Mouse (Mus musculus) hindbrain, postnatal 0 days (tissue): Measurements from ENCODE around the gene Dnase1l3. TPM values are rescaled to one million over a fixed set of nuclear protein-coding genes. Genes with fewer than 3 reads are reported as not detected.

ENCODE experiments used
- ATAC-seq: fragments of 200-750 bp; cut with Nextera tagmentation; 2 replicates; pipeline ENCODE4 v1.8.0; 2017; ENCODE audit warnings: mild to moderate bottlenecking, moderate TSS enrichment, moderate library complexity
- DNase-seq: peaks from one replicate; pipeline ENCODE4 v3.0.0-alpha.2; 2015; ENCODE audit warnings: low spot score
- H3K27ac ChIP-seq: fragments of 300-500 bp; sonication (generic); 2 replicates; pipeline ENCODE4 v1.5.1; 2014; ENCODE audit warnings: mild to moderate bottlenecking
- H3K27me3 ChIP-seq: fragments of 300-500 bp; sonication (generic); 2 replicates; pipeline ENCODE4 v1.6.1; 2014; ENCODE audit warnings: low read length, mixed read lengths; ENCODE audit not compliant: insufficient read depth
- H3K36me3 ChIP-seq: fragments of 300-500 bp; sonication (generic); 2 replicates; pipeline ENCODE4 v1.6.1; 2014; ENCODE audit warnings: low read length, mixed read lengths; ENCODE audit not compliant: insufficient read depth
- H3K4me1 ChIP-seq: fragments of 300-500 bp; sonication (generic); 2 replicates; pipeline ENCODE4 v1.6.1; 2014; ENCODE audit warnings: antibody characterized with exemption, low read length, mixed read lengths; ENCODE audit not compliant: insufficient read depth
- H3K4me2 ChIP-seq: fragments of 300-500 bp; sonication (generic); 2 replicates; pipeline ENCODE4 v1.6.1; 2014; ENCODE audit warnings: low read depth, mild to moderate bottlenecking, low read length, moderate library complexity, mixed read lengths
- H3K4me3 ChIP-seq: fragments of 300-500 bp; sonication (generic); 2 replicates; pipeline ENCODE4 v1.5.1; 2014; ENCODE audit warnings: low read length
- H3K9ac ChIP-seq: fragments of 300-500 bp; sonication (generic); replicated peaks from 2 replicates; pipeline ENCODE4 v1.6.1; 2014; ENCODE audit warnings: mild to moderate bottlenecking, low read length, moderate library complexity, mixed read lengths
- H3K9me3 ChIP-seq: fragments of 300-500 bp; sonication (generic); 2 replicates; pipeline ENCODE4 v1.6.1; 2016; ENCODE audit warnings: low read length, mixed read lengths
- CTCF ChIP-seq: IDR thresholded peaks from 2 replicates; pipeline ENCODE4 v1.5.1; 2016; ENCODE audit warnings: antibody characterized with exemption, control low read depth, low read depth
- WGBS: fragments of 180-500 bp; shearing (Covaris S2); extraction: QIAGEN DNeasy Blood & Tissue Kit; methylation state at CpG from one replicate; pipeline ENCODE4 v1.1.7; 2014; 5-methylcytosine and 5-hydroxymethylcytosine counted together
- polyA plus RNA-seq: library from polyadenylated mRNA; unstranded; fragments of >200 nt; fragmentation: Nextera tagmentation; extraction: Ambion mirVana; gene quantifications from 2 replicates; pipeline ENCODE4 v1.2.1, GENCODE M21; 2015
- total RNA-seq: library from RNA; depleted of rRNA; stranded (reverse); fragments of >200 nt; gene quantifications from 2 replicates; pipeline ENCODE4 v1.2.3, GENCODE M21; 2014; rRNA removed

Gene Dnase1l3
- total and polyA plus RNA-seq, 2 experiments from 2014 or later, result 0.09 TPM; not detected in 1

GRCm38 (mm10) chr14:7929029-7929428 is 65.3 kb downstream of the Dnase1l3 start:
- TF ChIP-seq CTCF, result no peak
- ATAC-seq, result no peak
- DNase-seq, result no peak
- H3K4me1 ChIP-seq, result no peaks in the 10 kb centered on the region
- H3K4me3 ChIP-seq, result no peak overlapping the region
- WGBS, result 81% methylated on average over 7 of the region's 7 CpGs
- no peak overlapping the region for H3K27ac ChIP-seq
- H3K4me2 ChIP-seq, result no peak overlapping the region
- H3K9ac ChIP-seq, result no peak overlapping the region
- H3K27me3 ChIP-seq, result no peaks in the 10 kb centered on the region
- H3K9me3 ChIP-seq, result no peaks in the 10 kb centered on the region
- H3K36me3 ChIP-seq, result peaks cover 69% of the 10 kb centered on the region

- Histone ChIP-seq H3K27me3 (no peaks in the 10 kb centered on the region), H3K4me1 (no peaks in the 10 kb centered on the region), H3K9me3 (no peaks in the 10 kb centered on the region), H3K27ac (no peak overlapping the region), H3K4me3 (no peak overlapping the region), H3K36me3 (peaks cover 64% of the 10 kb centered on the region), H3K4me2 (no peak overlapping the region), H3K9ac (no peak overlapping the region)
- ATAC-seq (no peak), DNase-seq (no peak)
- TF ChIP-seq CTCF, result no peak
- 64% methylated on average over 1 of the region's 1 CpGs for WGBS
Measured at GRCm38 (mm10) chr14:7928362-7928761, 66.0 kb downstream of the Dnase1l3 start.

- Histone ChIP-seq H3K9ac (no peak overlapping the region), H3K27ac (no peak overlapping the region), H3K4me3 (no peak overlapping the region), H3K27me3 (no peaks in the 10 kb centered on the region), H3K9me3 (no peaks in the 10 kb centered on the region), H3K4me1 (no peaks in the 10 kb centered on the region), H3K36me3 (peaks cover 50% of the 10 kb centered on the region), H3K4me2 (no peak overlapping the region)
- DNase-seq (no peak), ATAC-seq (no peak)
- TF ChIP-seq CTCF, result no peak
Measured at GRCm38 (mm10) chr14:7923635-7924034, 70.7 kb downstream of the Dnase1l3 start.

GRCm38 (mm10) chr14:7921459-7921858 is 72.9 kb downstream of the Dnase1l3 start:
- Histone ChIP-seq H3K4me1 (no peaks in the 10 kb centered on the region), H3K36me3 (peaks cover 60% of the 10 kb centered on the region), H3K4me3 (no peak overlapping the region), H3K27me3 (no peaks in the 10 kb centered on the region), H3K4me2 (no peak overlapping the region), H3K9me3 (no peaks in the 10 kb centered on the region), H3K27ac (no peak overlapping the region), H3K9ac (no peak overlapping the region)
- TF ChIP-seq CTCF, result no peak
- DNase-seq (no peak), ATAC-seq (no peak)
- WGBS, result 97% methylated on average over 5 of the region's 5 CpGs

GRCm38 (mm10) chr14:7919921-7920320 is 74.5 kb downstream of the Dnase1l3 start:
- H3K4me1 ChIP-seq, result no peaks in the 10 kb centered on the region
- no peak overlapping the region for H3K4me3 ChIP-seq
- H3K9me3 ChIP-seq, result no peaks in the 10 kb centered on the region
- H3K4me2 ChIP-seq, result no peak overlapping the region
- TF ChIP-seq CTCF, result no peak
- H3K9ac ChIP-seq, result no peak overlapping the region
- H3K27ac ChIP-seq, result no peak overlapping the region
- peaks cover 58% of the 10 kb centered on the region for H3K36me3 ChIP-seq
- DNase-seq, result no peak
- no peaks in the 10 kb centered on the region for H3K27me3 ChIP-seq
- no peak for ATAC-seq
- WGBS, result 80% methylated on average over 4 of the region's 4 CpGs

- 92% methylated on average over 5 of the region's 5 CpGs for WGBS
- H3K9me3 ChIP-seq, result no peaks in the 10 kb centered on the region
- H3K36me3 ChIP-seq, result peaks cover 60% of the 10 kb centered on the region
- H3K4me1 ChIP-seq, result no peaks in the 10 kb centered on the region
- H3K4me2 ChIP-seq, result no peak overlapping the region
- DNase-seq (no peak), ATAC-seq (no peak)
- H3K27me3 ChIP-seq, result no peaks in the 10 kb centered on the region
- no peak overlapping the region for H3K9ac ChIP-seq
- no peak overlapping the region for H3K27ac ChIP-seq
- H3K4me3 ChIP-seq, result no peak overlapping the region
- TF ChIP-seq CTCF, result no peak
Measured at GRCm38 (mm10) chr14:7919309-7919708, 75.1 kb downstream of the Dnase1l3 start.

GRCm38 (mm10) chr14:7918150-7918991 is 76.0 kb downstream of the Dnase1l3 start:
- DNase-seq (no peak), ATAC-seq (no peak)
- H3K4me3 ChIP-seq, result no peak overlapping the region
- H3K9ac ChIP-seq, result no peak overlapping the region
- TF ChIP-seq CTCF, result no peak
- H3K27ac ChIP-seq, result no peak overlapping the region
- H3K36me3 ChIP-seq, result peaks cover 59% of the 10 kb centered on the region
- no peaks in the 10 kb centered on the region for H3K9me3 ChIP-seq
- WGBS, result 74% methylated on average over 6 of the region's 6 CpGs
- H3K4me1 ChIP-seq, result no peaks in the 10 kb centered on the region
- H3K4me2 ChIP-seq, result no peak overlapping the region
- H3K27me3 ChIP-seq, result no peaks in the 10 kb centered on the region

Other genes with a start within 250 kb of the Dnase1l3 start
- not detected in 2 replicates for gene Gm26661, start 203.0 kb downstream of the Dnase1l3 start, total RNA-seq
- gene Gm26661, start 203.0 kb downstream of the Dnase1l3 start, polyA plus RNA-seq, result 0.94 TPM in 1 of 2 replicates, not detected in the other
- 28.8 and 32.7 TPM in 2 replicates for gene Flnb, start 176.6 kb downstream of the Dnase1l3 start, total RNA-seq
- 4.2 and 8.5 TPM in 2 replicates for gene Flnb, start 176.6 kb downstream of the Dnase1l3 start, polyA plus RNA-seq
- not detected in 2 replicates for gene Gm45521, start 37.3 kb downstream of the Dnase1l3 start, total RNA-seq
- 0.23 TPM in 1 of 2 replicates, not detected in the other for gene Gm45521, start 37.3 kb downstream of the Dnase1l3 start, polyA plus RNA-seq
- 14.8 and 15.8 TPM in 2 replicates for gene Abhd6, start 8.3 kb upstream of the Dnase1l3 start, total RNA-seq
- gene Abhd6, start 8.3 kb upstream of the Dnase1l3 start, polyA plus RNA-seq, result 33.5 and 36.5 TPM in 2 replicates
- 16.1 and 18.9 TPM in 2 replicates for gene Rpp14, start 85.8 kb upstream of the Dnase1l3 start, total RNA-seq
- 36.2 and 45.3 TPM in 2 replicates for gene Rpp14, start 85.8 kb upstream of the Dnase1l3 start, polyA plus RNA-seq
- gene Pxk, start 103.6 kb upstream of the Dnase1l3 start, total RNA-seq, result 24.5 and 36.3 TPM in 2 replicates
- gene Pxk, start 103.6 kb upstream of the Dnase1l3 start, polyA plus RNA-seq, result 55.5 and 57.4 TPM in 2 replicates
- gene Pdhb, start 178.5 kb upstream of the Dnase1l3 start, total RNA-seq, result 123 and 135 TPM in 2 replicates
- gene Pdhb, start 178.5 kb upstream of the Dnase1l3 start, polyA plus RNA-seq, result 292 and 295 TPM in 2 replicates
- gene Kctd6, start 219.6 kb upstream of the Dnase1l3 start, total RNA-seq, result 15.2 and 21.1 TPM in 2 replicates
- gene Kctd6, start 219.6 kb upstream of the Dnase1l3 start, polyA plus RNA-seq, result 41.8 and 42.2 TPM in 2 replicates